Mouse (Mus musculus) spleen, adult 2 months (tissue): Measurements from ENCODE around the gene Ptprt.

Experiments used
- CTCF ChIP-seq: fragments of 200-500 bp; IDR thresholded peaks from 2 replicates; pipeline ENCODE4 v1.5.1; 2011; ENCODE audit warnings: mild to moderate bottlenecking, inconsistent platforms; ENCODE audit not compliant: insufficient read depth, insufficient read length, insufficient replicate concordance; ENCODE audit errors: extremely low read depth
- POLR2A ChIP-seq: fragments of 200-500 bp; IDR thresholded peaks from 2 replicates; pipeline ENCODE4 v1.6.1; 2011; ENCODE audit warnings: low read depth, low read length, inconsistent platforms

DNA sequence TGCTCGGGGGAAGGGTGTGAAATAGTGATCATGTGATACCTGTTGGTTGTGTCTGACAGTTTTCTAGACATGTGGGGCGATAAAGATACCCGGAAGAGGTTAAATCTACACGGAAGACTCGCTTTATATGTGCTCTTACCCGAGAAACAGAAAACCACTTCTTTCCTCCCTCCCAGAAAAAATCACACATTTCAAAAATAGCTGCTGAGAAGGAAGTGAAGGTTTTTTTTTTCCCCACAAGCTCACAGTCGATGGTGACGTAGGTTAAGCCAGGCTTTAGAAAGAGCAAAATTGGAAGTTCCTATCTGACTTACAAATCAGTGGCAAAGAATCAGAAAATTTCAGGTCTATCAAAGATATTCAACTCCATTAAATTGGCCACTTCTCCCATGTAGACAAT lies 965.1 kb downstream of the Ptprt start:
- TF ChIP-seq POLR2A (no peak), CTCF (no peak)
